Mouse (Mus musculus): ENCODE measurements around the gene Gm21854.
"Not testable (repeated sequence)": the region's sequence is repeated elsewhere in the genome, so short reads cannot be mapped to it uniquely, and the experiment has no call there.

Gene Gm21854

DNA sequence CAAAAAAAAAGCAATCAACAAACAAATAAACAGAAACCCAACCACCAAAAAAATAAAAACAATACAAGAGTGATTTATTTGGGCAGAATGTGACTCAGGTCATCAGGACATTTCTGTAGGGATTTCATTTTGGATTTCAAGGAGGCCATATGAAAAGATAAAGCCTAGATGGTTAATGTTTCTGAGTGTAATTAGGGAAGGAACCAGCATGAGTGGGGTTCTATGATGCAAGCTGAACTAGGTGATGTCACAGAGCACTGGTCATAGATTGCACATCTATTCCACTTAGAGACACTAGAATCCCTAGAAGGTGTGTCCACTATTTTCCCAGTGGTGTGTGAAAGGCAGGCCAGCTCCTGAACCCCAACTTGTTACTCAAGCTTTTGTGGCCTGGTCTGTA is at the start of gene Gm21854:
TSS of gene Gm21854 (plus strand) at position 301 of the 400 bp plus-strand sequence.
- in situ Hi-C loops (cut with MseI, MboI) = not testable (repeated sequence)
